Mouse (Mus musculus) cerebral cortex, adult 2 months (tissue): ENCODE measurements around the gene Sema3a.

Source experiments
- WGBS: fragments of 180-500 bp; shearing (Covaris S2); methylation state at CpG from one replicate; pipeline ENCODE4 v1.1.7; 2018; 5-methylcytosine and 5-hydroxymethylcytosine counted together

The Sema3a gene

GRCm38 (mm10) chr5:13549080-13549479 lies 423.9 kb downstream of the Sema3a start:
- WGBS, result 84% methylated on average over 5 of the region's 5 CpGs

GRCm38 (mm10) chr5:13550953-13551352 lies 425.7 kb downstream of the Sema3a start:
- 100% methylated on average over 1 of the region's 1 CpGs for WGBS

- whole genome bisulfite sequencing, result 59% methylated on average over 4 of the region's 4 CpGs
These were observed 432.0 kb downstream of the Sema3a start for GRCm38 (mm10) chr5:13557257-13557656.

- 70% methylated on average over 3 of the region's 3 CpGs for WGBS
These were observed 448.7 kb downstream of the Sema3a start for GRCm38 (mm10) chr5:13573867-13574266.

- 83% methylated on average over 2 of the region's 2 CpGs for WGBS
These were observed 453.9 kb downstream of the Sema3a start for GRCm38 (mm10) chr5:13579123-13579522.

GRCm38 (mm10) chr5:13594422-13594821 lies 469.2 kb downstream of the Sema3a start:
- 90% methylated on average over 2 of the region's 2 CpGs for WGBS

- WGBS, result 81% methylated on average over 1 of the region's 1 CpGs
These were observed 486.4 kb downstream of the Sema3a start for GRCm38 (mm10) chr5:13611631-13612030.

GRCm38 (mm10) chr5:13612088-13612487 lies 486.9 kb downstream of the Sema3a start:
- WGBS, result 87% methylated on average over 2 of the region's 2 CpGs

GRCm38 (mm10) chr5:13614575-13614974 lies 489.4 kb downstream of the Sema3a start:
- WGBS, result 91% methylated on average over 7 of the region's 7 CpGs

GRCm38 (mm10) chr5:13615907-13616306 lies 490.7 kb downstream of the Sema3a start:
- 77% methylated on average over 2 of the region's 2 CpGs for WGBS

- WGBS, result 90% methylated on average over 7 of the region's 7 CpGs
These were observed 497.4 kb downstream of the Sema3a start for GRCm38 (mm10) chr5:13622578-13622977.

GRCm38 (mm10) chr5:13624754-13625153 lies 499.5 kb downstream of the Sema3a start:
- 56% methylated on average over 5 of the region's 5 CpGs for WGBS

GRCm38 (mm10) chr5:13626093-13626492 lies 500.9 kb downstream of the Sema3a start:
- 91% methylated on average over 5 of the region's 5 CpGs for WGBS

- 5% methylated on average over 24 of the region's 24 CpGs for WGBS
These were observed 503.5 kb downstream of the Sema3a start for GRCm38 (mm10) chr5:13628606-13629311.

- 50% methylated on average over 5 of the region's 5 CpGs for WGBS
These were observed 504.7 kb downstream of the Sema3a start for GRCm38 (mm10) chr5:13629916-13630315.

- WGBS, result 60% methylated on average over 3 of the region's 3 CpGs
These were observed 511.0 kb downstream of the Sema3a start for GRCm38 (mm10) chr5:13636237-13636636.
